Mouse (Mus musculus): Measurements from ENCODE around the gene Tas1r3.

DNA sequence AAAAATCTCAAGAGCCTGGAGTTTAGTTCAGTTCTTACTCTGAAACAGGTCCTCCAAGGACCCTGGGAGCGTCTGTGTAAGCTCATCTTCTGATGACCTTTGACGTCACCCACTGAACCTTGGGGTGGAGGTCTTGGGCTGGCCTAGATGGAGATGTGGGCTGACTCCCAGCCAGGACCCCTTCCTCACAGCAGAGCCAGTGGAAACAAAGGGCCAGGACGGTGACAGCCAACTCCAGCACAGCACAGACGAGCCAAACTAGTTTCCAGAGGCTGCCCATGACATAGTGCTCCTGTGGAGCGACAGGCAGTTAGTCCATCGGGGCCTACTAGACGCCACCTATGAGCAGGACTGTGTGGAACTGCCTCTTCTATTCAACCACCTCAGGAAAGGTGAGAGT, 45.1 kb upstream of the Tas1r3 start:
- TF ChIP-seq CTCF (IDR thresholded peaks at IDR 0.05; ENCODE audit: borderline replicate concordance, insufficient read depth, low read length) (no peak), POLR2A (IDR thresholded peaks at IDR 0.05; ENCODE audit: low read depth, low read length) (no peak)

All from embryonic fibroblast, embryonic 13.5 days (primary cell).